Mouse (Mus musculus) 3134 (cell line): ENCODE measurements around the gene Trim50.

Experiments used
- DNase-seq: peaks from one replicate; pipeline ENCODE4 v3.0.0-alpha.2; 2011; ENCODE audit warnings: low spot score; ENCODE audit not compliant: insufficient read length; ENCODE audit errors: extremely low read depth

The Trim50 gene

GRCm38 (mm10) chr5:135352995-135353394 lies at the start of gene Trim50:
Trim50 (plus strand) TSS chr5:135353295.
- no peak for DNase-seq

- no peak for DNase-seq
Observed at GRCm38 (mm10) chr5:135306321-135306965, 46.7 kb upstream of the Trim50 start.

- no peak for DNase-seq
Observed at GRCm38 (mm10) chr5:135316177-135316576, 36.9 kb upstream of the Trim50 start.

GRCm38 (mm10) chr5:135319856-135320255 lies 33.2 kb upstream of the Trim50 start:
- DNase-seq, result no peak

GRCm38 (mm10) chr5:135322197-135322596 lies 30.9 kb upstream of the Trim50 start:
- no peak for DNase-seq

- no peak for DNase-seq
Observed at GRCm38 (mm10) chr5:135326121-135326659, 26.9 kb upstream of the Trim50 start.

GRCm38 (mm10) chr5:135329471-135329870 lies 23.6 kb upstream of the Trim50 start:
- DNase-seq, result no peak

- no peak for DNase-seq
Observed at GRCm38 (mm10) chr5:135330201-135330600, 22.9 kb upstream of the Trim50 start.

GRCm38 (mm10) chr5:135331161-135331560 lies 21.9 kb upstream of the Trim50 start:
- no peak for DNase-seq

GRCm38 (mm10) chr5:135337575-135337974 lies 15.5 kb upstream of the Trim50 start:
- DNase-seq, result no peak

GRCm38 (mm10) chr5:135345989-135346388 lies 7.1 kb upstream of the Trim50 start:
- DNase-seq, result no peak

- no peak for DNase-seq
Observed at GRCm38 (mm10) chr5:135346430-135346829, 6.7 kb upstream of the Trim50 start.

GRCm38 (mm10) chr5:135347511-135348011 lies 5.5 kb upstream of the Trim50 start:
- DNase-seq, result no peak

GRCm38 (mm10) chr5:135349862-135350261 lies 3.2 kb upstream of the Trim50 start, which contains the start of gene Fkbp6:
Fkbp6 (minus strand) TSS chr5:135350044.
- DNase-seq, result no peak

- no peak for DNase-seq
Observed at GRCm38 (mm10) chr5:135351606-135352005, 1.5 kb upstream of the Trim50 start.

GRCm38 (mm10) chr5:135353564-135353963 lies 469 bp downstream of the Trim50 start:
- DNase-seq, result no peak

- DNase-seq, result no peak
Observed at GRCm38 (mm10) chr5:135356090-135356489, 3.0 kb downstream of the Trim50 start.

- DNase-seq, result no peak
Observed at GRCm38 (mm10) chr5:135357556-135357955, 4.5 kb downstream of the Trim50 start.

GRCm38 (mm10) chr5:135359772-135360171 lies 6.7 kb downstream of the Trim50 start:
- DNase-seq, result no peak

- DNase-seq, result no peak
Observed at GRCm38 (mm10) chr5:135362572-135362971, 9.5 kb downstream of the Trim50 start.

- no peak for DNase-seq
Observed at GRCm38 (mm10) chr5:135363540-135363939, 10.4 kb downstream of the Trim50 start.

GRCm38 (mm10) chr5:135367841-135368240 lies 14.7 kb downstream of the Trim50 start:
- DNase-seq, result no peak
